Mouse (Mus musculus) forebrain, embryonic 12.5 days (tissue): ENCODE results near the gene Fdx1. TPM values are rescaled to one million over a fixed set of nuclear protein-coding genes. Genes with fewer than 3 reads are reported as not detected.

Experiments used
- ATAC-seq: fragments of 200-750 bp; cut with Nextera tagmentation; 2 replicates; pipeline ENCODE4 v1.8.0; 2017; ENCODE audit warnings: moderate TSS enrichment; ENCODE audit not compliant: low FRiP score
- H3K27ac ChIP-seq: fragments of 300-500 bp; sonication (generic); 2 replicates; pipeline ENCODE4 v1.5.1; 2016; ENCODE audit warnings: mild to moderate bottlenecking
- H3K27me3 ChIP-seq: fragments of 300-500 bp; sonication (generic); 2 replicates; pipeline ENCODE4 v1.6.1; 2016; ENCODE audit warnings: mild to moderate bottlenecking
- H3K36me3 ChIP-seq: fragments of 300-500 bp; sonication (generic); replicated peaks from 2 replicates; pipeline ENCODE4 v1.6.1; 2016; ENCODE audit warnings: mild to moderate bottlenecking
- H3K4me1 ChIP-seq: fragments of 300-500 bp; sonication (generic); 2 replicates; pipeline ENCODE4 v1.6.1; 2016
- H3K4me2 ChIP-seq: fragments of 300-500 bp; sonication (generic); 2 replicates; pipeline ENCODE4 v1.6.1; 2016; ENCODE audit warnings: mild to moderate bottlenecking, moderate library complexity
- H3K4me3 ChIP-seq: fragments of 300-500 bp; sonication (generic); replicated peaks from 2 replicates; pipeline ENCODE4 v1.5.1; 2016; ENCODE audit warnings: mild to moderate bottlenecking
- H3K9ac ChIP-seq: fragments of 300-500 bp; sonication (generic); 2 replicates; pipeline ENCODE4 v1.6.1; 2016; ENCODE audit warnings: mild to moderate bottlenecking
- H3K9me3 ChIP-seq: fragments of 300-500 bp; sonication (generic); 2 replicates; pipeline ENCODE4 v1.6.1; 2016
- WGBS: fragments of 180-500 bp; shearing (Covaris S2); methylation state at CpG from one replicate; pipeline ENCODE4 v1.1.7; 2016; 5-methylcytosine and 5-hydroxymethylcytosine counted together
- polyA plus RNA-seq: library from polyadenylated mRNA; unstranded; fragments of >200 nt; fragmentation: Nextera tagmentation; extraction: Ambion mirVana; gene quantifications from 2 replicates; pipeline ENCODE4 v1.2.1, GENCODE M21; 2016

The Fdx1 gene
- polyA plus RNA-seq, 1 experiment from 2014 or later, result 50.6 TPM

GRCm38 (mm10) chr9:51926629-51927028, 36.7 kb downstream of the Fdx1 start:
- H3K4me1 ChIP-seq, result no peaks in the 10 kb centered on the region
- ATAC-seq, result no peak
- H3K4me2 ChIP-seq, result no peak overlapping the region
- H3K27me3 ChIP-seq, result no peaks in the 10 kb centered on the region
- H3K4me3 ChIP-seq, result no peak overlapping the region
- no peak overlapping the region for H3K9ac ChIP-seq
- H3K27ac ChIP-seq, result no peak overlapping the region
- no peaks in the 10 kb centered on the region for H3K36me3 ChIP-seq
- H3K9me3 ChIP-seq, result no peaks in the 10 kb centered on the region
- WGBS, result 98% methylated on average over 8 of the region's 8 CpGs

GRCm38 (mm10) chr9:51924551-51925081, 38.7 kb downstream of the Fdx1 start:
- Histone ChIP-seq H3K36me3 (no peaks in the 10 kb centered on the region), H3K4me3 (no peak overlapping the region), H3K27ac (no peak overlapping the region), H3K27me3 (no peaks in the 10 kb centered on the region), H3K4me1 (no peaks in the 10 kb centered on the region), H3K4me2 (no peak overlapping the region), H3K9ac (no peak overlapping the region), H3K9me3 (no peaks in the 10 kb centered on the region)
- ATAC-seq, result no peak
- 84% methylated on average over 8 of the region's 8 CpGs for WGBS

DNA sequence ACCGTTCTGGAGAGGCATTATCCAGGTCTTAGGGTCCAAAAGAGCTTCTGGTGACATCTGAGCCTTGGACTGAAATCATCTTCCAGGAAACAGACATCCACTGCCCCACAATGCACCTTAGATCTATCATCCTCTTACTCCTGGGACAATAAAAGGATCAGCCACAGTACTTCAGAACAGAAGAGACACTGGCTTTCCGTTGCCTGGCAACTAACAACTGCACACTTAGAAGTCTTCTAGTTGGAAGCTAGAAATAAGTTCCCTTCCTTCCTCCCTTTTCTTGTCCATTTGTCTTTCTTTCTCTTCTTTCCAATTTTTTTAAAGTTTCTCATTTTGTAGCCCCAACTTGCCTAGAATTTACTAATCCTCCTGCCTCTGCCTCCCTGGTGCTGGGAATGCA, 40.6 kb downstream of the Fdx1 start:
- Histone ChIP-seq H3K27ac (no peak overlapping the region), H3K4me2 (no peak overlapping the region), H3K9ac (no peak overlapping the region), H3K27me3 (no peaks in the 10 kb centered on the region), H3K9me3 (no peaks in the 10 kb centered on the region), H3K4me1 (no peaks in the 10 kb centered on the region), H3K4me3 (no peak overlapping the region), H3K36me3 (no peaks in the 10 kb centered on the region)
- WGBS, result 79% methylated on average over 2 of the region's 2 CpGs
- ATAC-seq, result no peak

DNA sequence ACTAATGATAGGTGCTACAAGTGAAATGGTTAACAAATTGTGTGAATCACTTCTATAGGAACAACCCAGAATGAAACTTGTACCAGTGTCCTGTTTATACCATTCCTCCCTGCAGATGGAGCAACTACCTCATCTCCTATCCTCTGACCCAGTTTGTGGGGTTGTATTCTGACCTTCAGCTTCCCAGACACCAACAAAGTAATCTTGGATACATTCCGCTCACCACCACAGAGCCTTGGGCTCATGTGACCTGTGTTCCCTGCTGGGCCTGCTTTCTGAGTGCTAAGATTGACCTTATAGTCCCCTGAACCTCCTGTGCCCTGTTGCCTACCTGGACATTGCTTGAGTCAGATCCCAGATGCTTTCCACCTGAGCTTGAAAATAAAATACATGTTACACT, 47.8 kb downstream of the Fdx1 start:
- Histone ChIP-seq H3K4me3 (no peak overlapping the region), H3K27ac (no peak overlapping the region), H3K36me3 (no peaks in the 10 kb centered on the region), H3K9ac (no peak overlapping the region), H3K9me3 (no peaks in the 10 kb centered on the region), H3K4me1 (no peaks in the 10 kb centered on the region), H3K4me2 (no peak overlapping the region), H3K27me3 (no peaks in the 10 kb centered on the region)
- whole genome bisulfite sequencing, result 80% methylated on average over 1 of the region's 1 CpGs
- no peak for ATAC-seq

GRCm38 (mm10) chr9:51914481-51915120, 48.8 kb downstream of the Fdx1 start:
- H3K9me3 ChIP-seq, result no peaks in the 10 kb centered on the region
- no peaks in the 10 kb centered on the region for H3K27me3 ChIP-seq
- ATAC-seq, result no peak
- H3K27ac ChIP-seq, result no peak overlapping the region
- H3K4me2 ChIP-seq, result no peak overlapping the region
- no peaks in the 10 kb centered on the region for H3K4me1 ChIP-seq
- 75% methylated on average over 15 of the region's 15 CpGs for WGBS
- H3K9ac ChIP-seq, result no peak overlapping the region
- H3K4me3 ChIP-seq, result no peak overlapping the region
- H3K36me3 ChIP-seq, result no peaks in the 10 kb centered on the region

- Histone ChIP-seq H3K36me3 (no peaks in the 10 kb centered on the region), H3K9ac (no peak overlapping the region), H3K27ac (no peak overlapping the region), H3K4me3 (no peak overlapping the region), H3K27me3 (no peaks in the 10 kb centered on the region), H3K9me3 (no peaks in the 10 kb centered on the region), H3K4me1 (no peaks in the 10 kb centered on the region), H3K4me2 (no peak overlapping the region)
- 31% methylated on average over 2 of the region's 2 CpGs for WGBS
- peak; percentile 73; the same call in 1 of the 2 replicates for ATAC-seq
Observed at GRCm38 (mm10) chr9:51908838-51909237, 54.5 kb downstream of the Fdx1 start.

DNA sequence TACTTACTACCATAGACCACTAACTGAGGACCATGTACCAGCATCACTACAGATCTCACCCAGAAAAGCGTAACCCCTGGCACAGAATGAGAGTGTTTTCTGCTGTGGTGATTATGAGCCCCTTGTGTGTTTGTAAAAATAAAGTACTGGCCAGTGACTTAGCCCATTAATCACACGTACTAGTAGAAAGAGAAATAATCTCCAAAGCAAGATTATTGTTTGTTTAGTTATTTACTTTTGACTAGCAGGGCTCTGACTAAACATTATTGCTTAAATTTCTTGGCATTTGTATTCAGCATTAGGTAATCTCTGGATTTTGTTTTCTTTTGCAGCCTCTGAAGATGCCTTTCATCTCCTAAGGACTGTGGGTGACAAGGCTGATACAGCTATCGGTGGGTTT, 55.1 kb downstream of the Fdx1 start:
- H3K9ac ChIP-seq, result no peak overlapping the region
- no peak overlapping the region for H3K4me3 ChIP-seq
- no peaks in the 10 kb centered on the region for H3K36me3 ChIP-seq
- no peaks in the 10 kb centered on the region for H3K4me1 ChIP-seq
- no peaks in the 10 kb centered on the region for H3K9me3 ChIP-seq
- no peaks in the 10 kb centered on the region for H3K27me3 ChIP-seq
- no peak overlapping the region for H3K27ac ChIP-seq
- ATAC-seq, result no peak
- no peak overlapping the region for H3K4me2 ChIP-seq
- WGBS, result 85% methylated on average over 3 of the region's 3 CpGs

DNA sequence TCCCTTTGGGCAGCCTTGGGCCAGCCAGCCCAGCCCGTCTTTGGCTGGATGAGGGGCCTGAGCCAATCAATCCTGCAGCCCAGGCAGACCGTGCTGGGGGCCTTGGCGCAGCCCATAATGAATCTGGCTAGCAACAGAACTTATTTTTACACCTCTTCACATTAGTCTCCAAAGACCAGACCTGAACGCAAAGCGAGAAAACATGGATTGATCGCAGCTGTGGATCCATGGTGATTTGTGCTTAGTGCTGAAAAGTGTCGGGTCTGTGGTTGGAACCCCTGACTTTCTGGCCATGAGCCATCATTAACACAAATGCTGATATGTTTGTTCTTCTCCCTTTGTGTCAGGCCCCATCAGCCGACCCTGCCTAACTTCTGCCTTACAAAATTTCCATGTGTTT, 56.4 kb downstream of the Fdx1 start:
- no peak for ATAC-seq
- Histone ChIP-seq H3K36me3 (no peaks in the 10 kb centered on the region), H3K27ac (no peak overlapping the region), H3K9ac (no peak overlapping the region), H3K9me3 (no peaks in the 10 kb centered on the region), H3K27me3 (no peaks in the 10 kb centered on the region), H3K4me3 (no peak overlapping the region), H3K4me2 (no peak overlapping the region), H3K4me1 (no peaks in the 10 kb centered on the region)
- 94% methylated on average over 8 of the region's 8 CpGs for WGBS

Other genes starting within 250 kb of the Fdx1 start
- 5.7 and 6.0 TPM in 2 replicates for gene Arhgap20, start 198.2 kb downstream of the Fdx1 start, polyA plus RNA-seq
- 160 and 169 TPM in 2 replicates for gene Rdx, start 83.6 kb upstream of the Fdx1 start, polyA plus RNA-seq
- gene Zc3h12c, start 205.0 kb upstream of the Fdx1 start, polyA plus RNA-seq, result 12.6 and 12.8 TPM in 2 replicates